Mouse (Mus musculus) adrenal gland, adult 18-20 months (tissue): Measurements from ENCODE around the gene Fermt3. TPM values are rescaled to one million over a fixed set of nuclear protein-coding genes. Genes with fewer than 3 reads are reported as not detected.
A peak's percentile ranks its signal among the peaks of the same experiment; 100 is the strongest.
"Not testable (repeated sequence)": the region's sequence is repeated elsewhere in the genome, so short reads cannot be mapped to it uniquely, and the experiment has no call there.

Experiments used
- DNase-seq, 2 experiments: peaks; one replicate each; pipeline ENCODE4 v3.0.0; 2021 to 2022; ENCODE audit warnings: low spot score in 2 of 2
- long read RNA-seq, 2 experiments: library from polyadenylated mRNA; stranded (forward); transcript quantifications; one replicate each; pipeline ENCODE4 v2.0.0; 2021
- total RNA-seq, 2 experiments: library from RNA; stranded (reverse); gene quantifications; 1 replicate in 1 of 2; 2 replicates in 1 of 2; pipeline ENCODE4 v1.2.3; 2021

Fermt3 gene
- total RNA-seq: 1 to 10 TPM; 7.4 to 8.7 TPM
- long read RNA-seq, experiment 1, transcript Fermt3-201 (15 exons, 2,587 nt): major isoform, 7 of 11 reads
- long read RNA-seq, experiment 1, partial matches to known transcripts: 0 of 11 reads
- long read RNA-seq, experiment 1, other reads (novel, unspliced or antisense): 4 of 11 reads
- long read RNA-seq, experiment 2, transcript Fermt3-201 (15 exons, 2,587 nt): major isoform, 6 of 14 reads
- long read RNA-seq, experiment 2, partial matches to known transcripts: 2 of 14 reads
- long read RNA-seq, experiment 2, other reads (novel, unspliced or antisense): 6 of 14 reads

GRCm38 (mm10) chr19:7019191-7019590, at the start of gene Fermt3:
Gene Fermt3, minus strand, starts transcription at chr19:7019469.
- no peak for DNase-seq

GRCm38 (mm10) chr19:7068136-7068535, 48.9 kb upstream of the Fermt3 start:
- peak; percentile 82 to 88 for DNase-seq

GRCm38 (mm10) chr19:7067344-7068050, 48.2 kb upstream of the Fermt3 start:
- no peak for DNase-seq

- DNase-seq: no peak
Measured at GRCm38 (mm10) chr19:7066828-7067342, 47.6 kb upstream of the Fermt3 start.

- DNase-seq: no peak
Measured at GRCm38 (mm10) chr19:7066034-7066827, 47.0 kb upstream of the Fermt3 start.

GRCm38 (mm10) chr19:7064571-7064970, 45.3 kb upstream of the Fermt3 start:
- peak; percentile 83 to 89 for DNase-seq

- no peak for DNase-seq
Measured at GRCm38 (mm10) chr19:7062916-7063315, 43.6 kb upstream of the Fermt3 start.

GRCm38 (mm10) chr19:7062110-7062509, 42.8 kb upstream of the Fermt3 start:
- no peak for DNase-seq

- no peak for DNase-seq
Measured at GRCm38 (mm10) chr19:7058541-7058940, 39.3 kb upstream of the Fermt3 start.

- DNase-seq: peak; percentile 75 to 78
Measured at GRCm38 (mm10) chr19:7057722-7058207, 38.5 kb upstream of the Fermt3 start.

- DNase-seq: peak in 1 of 2 experiments; percentile 71
Measured at GRCm38 (mm10) chr19:7057126-7057721, 38.0 kb upstream of the Fermt3 start.

GRCm38 (mm10) chr19:7056248-7057087, 37.2 kb upstream of the Fermt3 start, which contains the start of gene Macrod1:
Gene Macrod1, plus strand, starts transcription at chr19:7056810.
- peak; percentile 68 to 77 for DNase-seq

GRCm38 (mm10) chr19:7055173-7055572, 35.9 kb upstream of the Fermt3 start:
- no peak for DNase-seq

- DNase-seq: no peak
Measured at GRCm38 (mm10) chr19:7054772-7055171, 35.5 kb upstream of the Fermt3 start.

- not testable (repeated sequence) for DNase-seq
Measured at GRCm38 (mm10) chr19:7053382-7053781, 34.1 kb upstream of the Fermt3 start.

- no peak for DNase-seq
Measured at GRCm38 (mm10) chr19:7044706-7045105, 25.4 kb upstream of the Fermt3 start.

- DNase-seq: no peak
Measured at GRCm38 (mm10) chr19:7044279-7044678, 25.0 kb upstream of the Fermt3 start.

- DNase-seq: no peak
Measured at GRCm38 (mm10) chr19:7041171-7041570, 21.9 kb upstream of the Fermt3 start.

GRCm38 (mm10) chr19:7040637-7041130, 21.4 kb upstream of the Fermt3 start:
- no peak for DNase-seq
